Mouse (Mus musculus): ENCODE results near the gene Ift172.

Gene Ift172

DNA sequence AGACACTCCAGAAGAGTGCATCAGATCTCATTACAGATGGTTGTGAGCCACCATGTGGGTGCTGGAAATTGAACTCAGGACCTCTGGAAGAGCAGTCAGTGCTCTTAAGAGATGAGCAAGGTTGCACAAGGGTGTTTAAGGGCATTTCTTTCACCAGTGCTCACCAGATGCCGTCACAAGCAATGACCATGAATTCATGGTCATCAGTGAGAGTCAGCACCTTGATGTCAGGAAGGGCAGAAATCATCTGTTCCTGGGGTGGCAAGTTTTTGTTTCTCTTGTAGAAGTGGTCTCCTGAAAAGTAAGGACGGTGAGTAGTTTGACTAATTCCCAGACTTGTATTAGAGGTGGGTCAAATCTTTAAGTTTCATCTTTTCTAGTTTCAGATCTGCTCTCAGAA, 87.0 kb downstream of the Ift172 start:
- no peak for DNase-seq

All from cerebellum, adult 11-12 months (tissue).